Mouse (Mus musculus): ENCODE results near the gene Dhcr7. TPM values are rescaled to one million over a fixed set of nuclear protein-coding genes. Genes with fewer than 3 reads are reported as not detected.

The Dhcr7 gene
- polyA plus RNA-seq (2014; fragmentation: Nextera tagmentation; extraction: Ambion mirVana): 25.5 and 42.5 TPM in 2 replicates

- H3K4me3 ChIP-seq (ENCODE audit: low read length): peak within 1 kb of the TSS; percentile 67
- H3K9ac ChIP-seq (ENCODE audit: low read depth, low read length): peak within 1 kb of the TSS; percentile 75
- no peaks in the 10 kb centered on the region for H3K27me3 ChIP-seq (ENCODE audit: control insufficient read depth, insufficient read depth, low read length)
- under 1% methylated on average over 40 of the region's 40 CpGs for WGBS
- no peaks in the 10 kb centered on the region for H3K9me3 ChIP-seq (ENCODE audit: control insufficient read depth, low read length)
- H3K36me3 ChIP-seq (ENCODE audit: control insufficient read depth, insufficient read depth, low read length): peaks cover 5% of the 10 kb centered on the region; the same call in 1 of the 2 replicates
- ATAC-seq (ENCODE audit: low FRiP score, low TSS enrichment): peak; percentile 98
- peak within 1 kb of the TSS; percentile 82 for H3K27ac ChIP-seq (ENCODE audit: low read depth, low read length)
- peaks cover 11% of the 10 kb centered on the region for H3K4me1 ChIP-seq (ENCODE audit: control insufficient read depth, insufficient read depth, low read length)
- peak within 1 kb of the TSS; percentile 77 for H3K4me2 ChIP-seq (replicated peaks; ENCODE audit: low read depth, low read length)
Measured at GRCm38 (mm10) chr7:143822375-143823265, at the start of gene Dhcr7, which contains the start of gene Nadsyn1. Dhcr7 (plus strand) TSS chr7:143823145. Nadsyn1 (minus strand) TSS chr7:143822849.

GRCm38 (mm10) chr7:143776137-143776536 is 46.8 kb upstream of the Dhcr7 start:
- peaks cover 3% of the 10 kb centered on the region; the same call in 1 of the 2 replicates for H3K9me3 ChIP-seq (ENCODE audit: control insufficient read depth, low read length)
- no peaks in the 10 kb centered on the region for H3K27me3 ChIP-seq (ENCODE audit: control insufficient read depth, insufficient read depth, low read length)
- 0 out of 2 replicates have a peak, but pooled peaks cover 2% of the 10 kb centered on the region for H3K4me1 ChIP-seq (ENCODE audit: control insufficient read depth, insufficient read depth, low read length)
- no peak overlapping the region for H3K27ac ChIP-seq (ENCODE audit: low read depth, low read length)
- WGBS: 35% methylated on average over 3 of the region's 3 CpGs
- H3K9ac ChIP-seq (ENCODE audit: low read depth, low read length): no peak overlapping the region
- ATAC-seq (ENCODE audit: low FRiP score, low TSS enrichment): no peak
- no peaks in the 10 kb centered on the region for H3K36me3 ChIP-seq (ENCODE audit: control insufficient read depth, insufficient read depth, low read length)
- H3K4me2 ChIP-seq (replicated peaks; ENCODE audit: low read depth, low read length): no peak overlapping the region
- no peak overlapping the region for H3K4me3 ChIP-seq (ENCODE audit: low read length)

GRCm38 (mm10) chr7:143777375-143777774 is 45.6 kb upstream of the Dhcr7 start:
- ATAC-seq (ENCODE audit: low FRiP score, low TSS enrichment): no peak
- Histone ChIP-seq H3K27ac (ENCODE audit: low read depth, low read length) (no peak overlapping the region), H3K4me2 (replicated peaks; ENCODE audit: low read depth, low read length) (no peak overlapping the region), H3K36me3 (ENCODE audit: control insufficient read depth, insufficient read depth, low read length) (no peaks in the 10 kb centered on the region), H3K27me3 (ENCODE audit: control insufficient read depth, insufficient read depth, low read length) (no peaks in the 10 kb centered on the region), H3K9ac (ENCODE audit: low read depth, low read length) (no peak overlapping the region), H3K4me1 (ENCODE audit: control insufficient read depth, insufficient read depth, low read length) (0 out of 2 replicates have a peak, but pooled peaks cover 2% of the 10 kb centered on the region), H3K9me3 (ENCODE audit: control insufficient read depth, low read length) (no peaks in the 10 kb centered on the region), H3K4me3 (ENCODE audit: low read length) (no peak overlapping the region)
- 59% methylated on average over 2 of the region's 2 CpGs for WGBS

GRCm38 (mm10) chr7:143783378-143783995 is 39.5 kb upstream of the Dhcr7 start:
- H3K4me3 ChIP-seq (ENCODE audit: low read length): peak overlapping the region; percentile 36
- H3K4me1 ChIP-seq (ENCODE audit: control insufficient read depth, insufficient read depth, low read length): peaks cover 16% of the 10 kb centered on the region
- no peaks in the 10 kb centered on the region for H3K9me3 ChIP-seq (ENCODE audit: control insufficient read depth, low read length)
- H3K36me3 ChIP-seq (ENCODE audit: control insufficient read depth, insufficient read depth, low read length): no peaks in the 10 kb centered on the region
- H3K27me3 ChIP-seq (ENCODE audit: control insufficient read depth, insufficient read depth, low read length): no peaks in the 10 kb centered on the region
- peak overlapping the region; percentile 36 for H3K9ac ChIP-seq (ENCODE audit: low read depth, low read length)
- 29% methylated on average over 4 of the region's 6 CpGs for WGBS
- H3K27ac ChIP-seq (ENCODE audit: low read depth, low read length): peak overlapping the region; percentile 85
- ATAC-seq (ENCODE audit: low FRiP score, low TSS enrichment): peak; percentile 77
- peak overlapping the region; percentile 52 for H3K4me2 ChIP-seq (replicated peaks; ENCODE audit: low read depth, low read length)

- no peaks in the 10 kb centered on the region for H3K36me3 ChIP-seq (ENCODE audit: control insufficient read depth, insufficient read depth, low read length)
- H3K4me3 ChIP-seq (ENCODE audit: low read length): peak within 1 kb of the TSS; percentile 36
- peak within 1 kb of the TSS; percentile 36 for H3K9ac ChIP-seq (ENCODE audit: low read depth, low read length)
- peak; percentile 94 for ATAC-seq (ENCODE audit: low FRiP score, low TSS enrichment)
- peaks cover 16% of the 10 kb centered on the region for H3K4me1 ChIP-seq (ENCODE audit: control insufficient read depth, insufficient read depth, low read length)
- H3K4me2 ChIP-seq (replicated peaks; ENCODE audit: low read depth, low read length): peak within 1 kb of the TSS; percentile 52
- H3K27ac ChIP-seq (ENCODE audit: low read depth, low read length): peak within 1 kb of the TSS; percentile 85
- no peaks in the 10 kb centered on the region for H3K9me3 ChIP-seq (ENCODE audit: control insufficient read depth, low read length)
- H3K27me3 ChIP-seq (ENCODE audit: control insufficient read depth, insufficient read depth, low read length): no peaks in the 10 kb centered on the region
- WGBS: 2% methylated on average over 18 of the region's 21 CpGs
Measured at GRCm38 (mm10) chr7:143783996-143784829, 38.7 kb upstream of the Dhcr7 start, which contains the start of gene Mrgpre. Mrgpre (minus strand) TSS chr7:143784500.

GRCm38 (mm10) chr7:143792336-143792985 is 30.5 kb upstream of the Dhcr7 start:
- Histone ChIP-seq H3K27me3 (ENCODE audit: control insufficient read depth, insufficient read depth, low read length) (no peaks in the 10 kb centered on the region), H3K4me2 (replicated peaks; ENCODE audit: low read depth, low read length) (no peak overlapping the region), H3K4me3 (ENCODE audit: low read length) (no peak overlapping the region), H3K36me3 (ENCODE audit: control insufficient read depth, insufficient read depth, low read length) (peaks cover 13% of the 10 kb centered on the region; the same call in 1 of the 2 replicates), H3K4me1 (ENCODE audit: control insufficient read depth, insufficient read depth, low read length) (no peaks in the 10 kb centered on the region), H3K9ac (ENCODE audit: low read depth, low read length) (no peak overlapping the region), H3K9me3 (ENCODE audit: control insufficient read depth, low read length) (peaks cover 4% of the 10 kb centered on the region; the same call in 1 of the 2 replicates), H3K27ac (ENCODE audit: low read depth, low read length) (no peak overlapping the region)
- WGBS: 83% methylated on average over 6 of the region's 6 CpGs
- no peak for ATAC-seq (ENCODE audit: low FRiP score, low TSS enrichment)

GRCm38 (mm10) chr7:143793121-143793520 is 29.8 kb upstream of the Dhcr7 start:
- H3K4me1 ChIP-seq (ENCODE audit: control insufficient read depth, insufficient read depth, low read length): no peaks in the 10 kb centered on the region
- no peaks in the 10 kb centered on the region for H3K27me3 ChIP-seq (ENCODE audit: control insufficient read depth, insufficient read depth, low read length)
- H3K9me3 ChIP-seq (ENCODE audit: control insufficient read depth, low read length): peaks cover 4% of the 10 kb centered on the region; the same call in 1 of the 2 replicates
- no peak overlapping the region for H3K4me3 ChIP-seq (ENCODE audit: low read length)
- H3K9ac ChIP-seq (ENCODE audit: low read depth, low read length): no peak overlapping the region
- H3K4me2 ChIP-seq (replicated peaks; ENCODE audit: low read depth, low read length): no peak overlapping the region
- H3K36me3 ChIP-seq (ENCODE audit: control insufficient read depth, insufficient read depth, low read length): peaks cover 15% of the 10 kb centered on the region; the same call in 1 of the 2 replicates
- no peak for ATAC-seq (ENCODE audit: low FRiP score, low TSS enrichment)
- 66% methylated on average over 4 of the region's 4 CpGs for WGBS
- no peak overlapping the region for H3K27ac ChIP-seq (ENCODE audit: low read depth, low read length)

GRCm38 (mm10) chr7:143798783-143799182 is 24.2 kb upstream of the Dhcr7 start:
- H3K4me3 ChIP-seq (ENCODE audit: low read length): no peak overlapping the region
- 92% methylated on average over 4 of the region's 4 CpGs for WGBS
- no peak overlapping the region for H3K4me2 ChIP-seq (replicated peaks; ENCODE audit: low read depth, low read length)
- no peak overlapping the region for H3K9ac ChIP-seq (ENCODE audit: low read depth, low read length)
- H3K36me3 ChIP-seq (ENCODE audit: control insufficient read depth, insufficient read depth, low read length): peaks cover 54% of the 10 kb centered on the region
- ATAC-seq (ENCODE audit: low FRiP score, low TSS enrichment): no peak
- H3K9me3 ChIP-seq (ENCODE audit: control insufficient read depth, low read length): no peaks in the 10 kb centered on the region
- H3K27ac ChIP-seq (ENCODE audit: low read depth, low read length): no peak overlapping the region
- no peaks in the 10 kb centered on the region for H3K4me1 ChIP-seq (ENCODE audit: control insufficient read depth, insufficient read depth, low read length)
- H3K27me3 ChIP-seq (ENCODE audit: control insufficient read depth, insufficient read depth, low read length): no peaks in the 10 kb centered on the region
